Mouse (Mus musculus): ENCODE data around the gene Glce. TPM values are rescaled to one million over a fixed set of nuclear protein-coding genes. Genes with fewer than 3 reads are reported as not detected.

Glce gene
- total and polyA plus RNA-seq, 3 experiments = 7.4 to 16.4 (median 13.1) TPM

DNA sequence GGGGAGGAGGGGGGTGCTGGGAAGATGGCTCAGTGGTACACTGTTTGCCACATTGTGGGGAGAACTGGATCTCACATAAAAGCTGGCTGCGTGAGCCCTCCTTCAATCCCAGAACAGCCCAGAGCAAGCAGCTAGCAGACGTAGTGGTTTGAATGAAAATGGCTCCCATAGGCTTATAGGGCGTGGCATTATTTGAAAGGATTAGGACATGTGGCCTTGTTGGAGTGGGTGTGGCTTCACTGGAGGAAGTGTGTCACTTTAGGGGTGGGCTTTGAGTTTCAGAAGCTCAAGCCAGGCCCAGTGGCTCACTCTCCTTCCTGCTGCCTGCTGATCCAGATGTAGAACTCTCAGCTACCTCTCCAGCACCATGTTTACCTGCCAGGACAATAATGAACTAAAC is 90.2 kb downstream of the Glce start (continued):
- no peak for TF ChIP-seq MYC (IDR thresholded peaks at IDR 0.05; ENCODE audit: low read depth, low read length)
- no peak for TF ChIP-seq MAFK (IDR thresholded peaks at IDR 0.05; ENCODE audit: insufficient replicate concordance, low read length)
- TF ChIP-seq ZMIZ1 (IDR thresholded peaks at IDR 0.05; ENCODE audit: low read depth, low read length) = no peak

DNA sequence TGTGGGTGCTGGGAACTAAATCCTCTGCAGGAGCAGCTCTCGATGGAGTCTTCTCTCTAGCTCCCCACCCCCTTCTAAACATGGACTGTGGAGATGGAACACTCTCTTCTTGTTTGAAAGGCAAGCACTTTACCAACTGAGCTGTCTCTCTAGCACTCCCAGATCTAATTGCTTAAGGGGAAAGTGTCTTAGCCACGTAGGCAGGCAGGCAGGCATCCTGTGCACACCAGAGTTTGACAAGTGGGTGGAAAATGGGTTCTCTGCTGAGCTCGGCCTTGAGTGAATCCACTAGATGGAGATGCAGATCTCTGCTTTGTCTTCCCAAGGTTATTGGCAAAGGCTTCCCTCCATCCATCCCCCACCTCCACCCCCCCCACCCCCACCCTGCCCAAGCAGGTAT is 94.4 kb downstream of the Glce start:
- Histone ChIP-seq H3K4me2 (ENCODE audit: insufficient read depth, low read depth, poor library complexity, severe bottlenecking) (no peak overlapping the region), H3K27me3 (replicated peaks) (peaks cover 74% of the 10 kb centered on the region), H3K9ac (ENCODE audit: insufficient read depth, low read depth) (no peak overlapping the region), H3K4me3 (replicated peaks in 1 of 3; ENCODE audit: low read depth in 2 of 3, low read length in 2 of 3, poor library complexity in 1 of 3) (no peak overlapping the region), H3K4me1 (ENCODE audit: control insufficient read depth in 1 of 2, insufficient read depth in 2 of 2) (peaks cover 3 to 15% of the 10 kb centered on the region in 2 experiments), H3K79me2 (replicated peaks; ENCODE audit: control insufficient read depth, extremely low read depth, insufficient read depth, poor library complexity, severe bottlenecking) (no peaks in the 10 kb centered on the region), H3K27ac (ENCODE audit: insufficient read depth, low read depth) (no peak overlapping the region), H3K36me3 (replicated peaks in 1 of 2; ENCODE audit: control insufficient read depth in 1 of 2, insufficient read depth in 1 of 2, low read length in 1 of 2) (no peaks in the 10 kb centered on the region), H3K9me3 (replicated peaks; ENCODE audit: low read length) (peaks cover 8% of the 10 kb centered on the region)
- DNase-seq (ENCODE audit: extremely low read depth) = no peak
- dilution Hi-C loops (cut with MboI; ENCODE audit: extremely low pct_ligation_motif_present, extremely low pct_unique_long_range_greater_than_20kb, low sequenced_read_pairs) (no loop called here), in situ Hi-C loops (cut with MboI; ENCODE audit: low pct_ligation_motif_present, low pct_unique_long_range_greater_than_20kb, low sequenced_read_pairs) (loop anchor here (25.0 kb wide), 1 partner anchor 534 kb away; no protein-coding TSS in a partner anchor)
- no peak for TF ChIP-seq ZKSCAN1 (IDR thresholded peaks at IDR 0.05; ENCODE audit: borderline replicate concordance, low read depth, low read length)
- TF ChIP-seq ELF1 (IDR thresholded peaks at IDR 0.05; ENCODE audit: low read depth, low read length) = no peak
- TF ChIP-seq USF1 (IDR thresholded peaks at IDR 0.05; ENCODE audit: low read depth, low read length) = no peak
- TF ChIP-seq RAD21 (IDR thresholded peaks at IDR 0.05; ENCODE audit: low read depth, low read length) = no peak
- TF ChIP-seq SIN3A (IDR thresholded peaks at IDR 0.05; ENCODE audit: low read length) = no peak
- TF ChIP-seq GABPA (IDR thresholded peaks at IDR 0.05; ENCODE audit: insufficient replicate concordance, low read depth, low read length) = no peak
- no peak for TF ChIP-seq SMC3 (IDR thresholded peaks at IDR 0.05; ENCODE audit: low read depth, low read length)
- no peak for TF ChIP-seq MYC (IDR thresholded peaks at IDR 0.05; ENCODE audit: low read depth, low read length)
- no peak for TF ChIP-seq POLR2A (IDR thresholded peaks at IDR 0.05; ENCODE audit: low read depth, low read length)
- no peak for TF ChIP-seq TBP (conservative IDR thresholded peaks at IDR 0.05; ENCODE audit: low read depth, low read length)
- no peak for TF ChIP-seq UBTF (IDR thresholded peaks at IDR 0.05; ENCODE audit: low read depth, low read length)
- no peak for TF ChIP-seq MXI1 (IDR thresholded peaks at IDR 0.05; ENCODE audit: low read depth, low read length)
- no peak for TF ChIP-seq EP300 (IDR thresholded peaks at IDR 0.05; ENCODE audit: low read length)
- no peak for TF ChIP-seq USF2 (conservative IDR thresholded peaks at IDR 0.05; ENCODE audit: low read depth, low read length)
- TF ChIP-seq TCF12 (IDR thresholded peaks at IDR 0.05; ENCODE audit: low read depth, low read length) = no peak
- TF ChIP-seq BHLHE40 (IDR thresholded peaks at IDR 0.05; ENCODE audit: low read depth, low read length) = no peak
- TF ChIP-seq NELFE (IDR thresholded peaks at IDR 0.05; ENCODE audit: low read depth, low read length) = no peak
- no peak for TF ChIP-seq ZC3H11A (IDR thresholded peaks at IDR 0.05; ENCODE audit: low read depth, low read length)
- no peak for TF ChIP-seq JUND (conservative IDR thresholded peaks at IDR 0.05; ENCODE audit: low read depth, low read length)
- TF ChIP-seq CHD1 (IDR thresholded peaks at IDR 0.05; ENCODE audit: low read depth, low read length) = no peak
